Mouse (Mus musculus): ENCODE measurements around the gene Egfem1.

The Egfem1 gene

DNA sequence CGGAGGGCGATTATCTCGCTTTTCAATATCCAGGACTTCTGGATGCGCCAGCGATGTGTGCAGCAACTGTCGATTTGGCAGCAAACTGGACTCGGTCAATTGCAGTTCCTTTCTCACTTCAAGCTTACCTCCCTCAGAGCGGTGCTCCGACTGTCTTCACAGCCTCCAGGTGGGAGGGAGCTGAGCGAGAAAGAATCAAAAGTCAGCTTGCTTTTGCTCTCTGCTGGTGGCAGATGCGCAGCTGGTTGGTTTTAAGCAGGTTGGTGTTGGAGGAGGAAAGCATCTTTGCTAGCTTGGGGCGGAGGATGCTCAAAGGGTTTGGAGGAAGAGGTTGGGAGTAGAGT, at the start of gene Egfem1:
Egfem1 (plus strand) TSS at position 72 of the 344 bp plus-strand sequence.
- no peak for DNase-seq

- DNase-seq: no peak
Observed at GRCm38 (mm10) chr3:29033107-29033506, 48.7 kb upstream of the Egfem1 start.

- DNase-seq: peak in 1 of 2 experiments; percentile 44
Observed at GRCm38 (mm10) chr3:29036146-29036545, 45.7 kb upstream of the Egfem1 start.

DNA sequence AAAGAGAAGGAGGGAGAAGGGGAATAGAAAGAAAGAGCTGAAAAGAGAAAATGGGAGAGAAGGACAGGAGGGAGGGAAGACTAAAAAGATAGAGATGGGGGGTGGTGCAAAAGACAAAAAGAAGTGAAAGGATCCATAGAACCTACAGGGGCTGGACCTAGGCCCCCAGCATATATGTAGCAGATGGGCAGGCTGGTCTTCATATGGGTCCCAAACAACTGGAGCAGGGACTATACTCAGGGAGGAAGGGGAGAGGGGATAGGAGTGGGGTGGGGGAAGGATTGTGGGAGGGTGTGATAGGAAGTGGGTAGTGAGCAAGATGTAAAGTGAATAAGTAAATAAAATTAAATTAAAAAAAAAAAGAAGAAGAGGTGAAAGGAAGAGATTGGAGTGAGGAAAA, 45.2 kb upstream of the Egfem1 start:
- no peak for DNase-seq

DNA sequence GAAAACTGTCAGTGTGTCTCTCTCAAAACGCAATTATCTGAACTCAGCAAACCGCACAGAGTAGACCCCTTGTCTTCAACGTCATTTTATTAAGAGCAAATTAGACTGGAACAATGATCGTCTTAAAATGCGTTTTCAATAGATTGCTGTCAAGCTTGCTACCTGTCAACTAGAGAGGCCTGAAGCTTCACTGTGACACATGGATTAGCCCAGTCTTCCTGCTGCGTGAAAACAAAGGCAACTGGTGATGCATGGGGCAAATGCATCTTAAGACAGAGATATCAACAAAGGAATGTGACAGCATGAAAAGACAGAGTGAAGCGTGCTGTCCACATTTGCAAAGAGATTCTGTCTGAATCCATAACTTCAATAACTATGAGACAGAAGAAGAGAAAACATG, 41.8 kb upstream of the Egfem1 start:
- no peak for DNase-seq

GRCm38 (mm10) chr3:29046281-29046680, 35.5 kb upstream of the Egfem1 start:
- DNase-seq: no peak

GRCm38 (mm10) chr3:29047273-29047932, 34.4 kb upstream of the Egfem1 start:
- DNase-seq: no peak

DNA sequence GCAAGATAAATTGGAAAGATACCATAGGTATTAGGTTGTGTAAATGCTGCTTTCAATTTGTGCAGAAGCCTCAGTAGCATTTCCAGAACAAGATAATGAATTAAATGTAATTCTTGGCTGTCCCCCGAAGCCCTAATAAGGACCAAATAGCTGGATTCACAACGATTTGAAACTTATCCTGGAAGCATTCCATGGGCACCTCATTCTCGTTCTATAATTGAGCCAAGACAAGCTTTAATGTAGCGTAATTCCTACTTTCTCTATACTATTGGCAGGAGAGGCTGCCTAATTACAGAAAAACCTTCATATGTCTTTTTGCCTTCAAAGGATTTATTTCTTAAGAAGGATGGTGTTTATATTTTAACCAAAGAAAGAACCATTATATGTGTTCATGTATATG, 18.7 kb upstream of the Egfem1 start:
- DNase-seq: no peak

GRCm38 (mm10) chr3:29068428-29069098, 13.3 kb upstream of the Egfem1 start:
- no peak for DNase-seq

- no peak for DNase-seq
Observed at GRCm38 (mm10) chr3:29071315-29071714, 10.5 kb upstream of the Egfem1 start.

DNA sequence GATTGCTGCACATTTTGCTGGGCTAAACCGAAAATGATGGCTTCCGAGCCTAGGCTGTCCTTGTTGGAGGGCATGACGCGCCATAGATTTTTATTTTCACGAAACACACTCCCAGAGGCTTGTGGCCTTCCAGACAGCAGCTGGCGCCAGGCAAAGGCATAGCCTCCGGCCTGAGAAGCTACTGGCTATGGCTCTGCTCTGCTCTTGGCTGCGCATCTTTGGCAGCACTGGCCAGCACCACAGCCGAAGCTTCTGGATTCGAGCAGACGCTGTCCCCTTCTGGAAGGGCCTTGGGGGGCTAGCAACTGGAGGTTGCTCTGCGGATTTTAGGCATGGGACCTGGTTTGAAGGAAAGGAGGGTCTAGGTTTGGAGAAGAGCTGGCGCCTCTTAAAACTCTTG, 306 bp upstream of the Egfem1 start:
- DNase-seq: peak; percentile 11 to 50

- DNase-seq: peak; percentile 52 to 73
Observed at GRCm38 (mm10) chr3:29082296-29082995, 623 bp downstream of the Egfem1 start.

DNA sequence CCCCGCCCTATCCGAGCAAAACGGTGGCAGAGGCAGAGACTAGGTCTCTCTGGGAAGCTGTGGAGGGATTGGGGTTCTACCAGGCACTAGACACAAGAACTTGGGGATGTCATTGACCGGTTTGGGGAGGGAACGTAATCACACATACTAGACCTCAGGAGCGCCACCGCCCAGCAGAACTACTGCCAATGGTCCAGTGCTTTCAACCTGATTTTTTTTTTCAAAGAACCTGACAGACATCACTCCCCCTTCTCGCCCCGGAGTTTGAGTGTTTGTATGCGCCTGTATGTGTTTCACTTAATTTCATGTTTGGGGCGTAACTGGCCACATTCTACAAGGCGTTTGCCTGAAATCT, 1.1 kb downstream of the Egfem1 start:
- DNase-seq: no peak

DNA sequence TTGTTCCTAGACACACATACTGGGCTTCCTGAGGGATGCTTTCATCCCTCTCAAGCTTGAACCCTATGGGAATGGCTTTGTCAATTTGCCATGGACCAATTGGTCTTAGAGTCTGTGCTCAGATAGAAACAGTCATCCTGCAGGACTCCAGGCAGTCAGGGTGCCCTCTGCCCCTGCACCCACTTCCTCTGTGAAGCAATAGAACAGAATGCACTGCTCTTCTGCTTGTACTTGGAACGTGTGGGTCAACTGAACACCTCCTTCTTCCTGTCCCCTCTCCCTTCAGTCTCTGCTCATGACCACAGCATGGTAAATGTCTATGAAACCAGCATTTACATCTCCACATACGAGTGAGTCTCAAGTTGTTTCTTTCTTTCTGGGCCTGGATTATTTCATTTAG, 16.6 kb downstream of the Egfem1 start:
- DNase-seq: no peak

GRCm38 (mm10) chr3:29106016-29106723, 24.3 kb downstream of the Egfem1 start:
- no peak for DNase-seq

DNA sequence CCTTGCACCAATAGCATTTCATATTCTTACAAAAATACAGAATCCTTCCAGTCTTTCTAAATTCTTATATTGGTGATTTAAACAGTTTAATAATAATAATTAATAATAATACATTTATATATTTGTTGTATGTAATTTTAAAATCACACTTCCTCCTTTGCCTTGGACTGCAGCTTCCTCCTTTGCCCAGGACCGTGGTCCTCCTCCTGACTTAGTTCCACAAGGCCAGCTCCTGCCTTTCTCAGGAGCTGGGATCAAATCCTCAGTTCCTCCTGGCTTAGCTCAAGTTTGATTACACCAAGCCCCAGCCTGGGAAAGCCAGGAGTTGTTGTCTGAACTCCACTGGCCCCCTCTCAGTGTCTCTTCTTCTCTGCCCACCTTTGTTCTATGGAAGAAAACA, 25.3 kb downstream of the Egfem1 start:
- DNase-seq: no peak

- DNase-seq: no peak
Observed at GRCm38 (mm10) chr3:29110321-29110720, 28.5 kb downstream of the Egfem1 start.

DNA sequence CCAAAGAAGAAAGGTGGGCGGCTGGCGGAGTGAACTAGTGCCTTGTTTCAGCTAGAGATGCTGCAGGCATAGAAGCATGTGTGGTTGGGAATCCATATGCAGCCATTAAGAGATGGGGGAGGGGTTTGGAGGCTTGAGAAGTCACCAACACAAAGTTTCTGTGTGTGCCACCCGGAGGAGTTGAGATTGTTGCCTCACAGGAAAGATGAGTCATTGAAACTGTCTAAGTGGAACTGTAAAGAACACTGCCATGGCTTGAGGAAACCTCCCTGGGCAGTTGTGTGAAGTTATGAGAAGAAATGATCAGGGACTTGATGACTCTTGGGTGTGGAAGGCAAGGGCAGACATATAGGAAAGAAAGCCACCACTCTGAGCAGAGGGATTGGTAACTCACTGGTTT, 32.7 kb downstream of the Egfem1 start:
- DNase-seq: no peak

DNA sequence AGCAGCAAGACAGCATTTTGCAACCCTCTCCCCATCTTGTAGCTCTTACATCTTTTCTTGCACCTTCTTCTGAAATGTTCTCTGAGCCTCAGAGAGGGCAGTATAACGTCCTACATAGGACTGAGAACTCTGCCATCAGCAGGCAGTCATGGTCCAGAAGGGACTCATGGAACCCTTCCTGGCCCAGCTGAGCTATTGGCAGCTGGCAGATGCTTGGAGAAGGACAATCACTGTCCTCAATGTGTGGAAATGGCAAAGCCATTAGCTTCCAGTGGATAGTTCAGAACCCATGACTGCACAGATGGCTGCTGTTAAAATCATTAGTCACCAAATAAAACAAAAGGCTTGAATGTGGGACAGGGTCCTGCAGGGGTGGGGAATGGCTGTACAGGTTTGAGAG, 35.6 kb downstream of the Egfem1 start:
- no peak for DNase-seq

DNA sequence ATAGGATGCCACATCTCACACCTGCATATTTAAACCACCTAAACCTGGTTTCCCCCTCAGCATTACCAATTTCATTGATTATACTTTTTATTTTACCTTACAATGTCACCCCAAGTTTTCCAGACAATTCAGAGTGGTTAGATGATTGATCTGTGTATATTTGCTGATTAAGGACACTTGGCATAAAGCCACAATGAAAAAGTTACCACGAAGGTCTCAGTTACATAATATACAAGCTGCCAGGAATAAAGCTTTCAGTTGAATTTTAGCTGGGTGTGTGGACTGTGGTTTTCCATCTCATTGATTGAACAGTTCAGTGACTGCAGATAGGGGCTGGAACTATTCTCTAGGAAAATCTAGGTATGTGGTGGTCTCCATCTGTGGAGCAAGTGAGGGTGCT, 40.7 kb downstream of the Egfem1 start:
- DNase-seq: no peak

GRCm38 (mm10) chr3:29132054-29132931, 50.5 kb downstream of the Egfem1 start:
- DNase-seq: peak in 1 of 2 experiments; percentile 17

- DNase-seq: peak; percentile 22 to 59
Observed at GRCm38 (mm10) chr3:29134509-29134908, 52.7 kb downstream of the Egfem1 start.
